Mouse (Mus musculus): ENCODE results near the gene Acap1. TPM values are rescaled to one million over a fixed set of nuclear protein-coding genes. Genes with fewer than 3 reads are reported as not detected.
"Not testable (repeated sequence)": the region's sequence is repeated elsewhere in the genome, so short reads cannot be mapped to it uniquely, and the experiment has no call there.

The Acap1 gene
- polyA plus RNA-seq, 1 experiment from 2014 or later, result 0.60 TPM

GRCm38 (mm10) chr11:69930176-69930575 is 34.8 kb upstream of the Acap1 start:
- ATAC-seq (replicated peaks; ENCODE audit: insufficient number of reproducible peaks, low FRiP score, low TSS enrichment, low read depth); H3K4me2 ChIP-seq (ENCODE audit: low read depth, low read length); H3K4me3 ChIP-seq (ENCODE audit: low read depth, low read length); DNase-seq (ENCODE audit: low spot score); H3K4me1 ChIP-seq (ENCODE audit: control insufficient read depth, insufficient read depth, low read length); H3K9ac ChIP-seq (replicated peaks; ENCODE audit: low read length); H3K27me3 ChIP-seq (ENCODE audit: control insufficient read depth, insufficient read depth, low read length); H3K27ac ChIP-seq (replicated peaks; ENCODE audit: low read depth, low read length); H3K36me3 ChIP-seq (replicated peaks; ENCODE audit: control insufficient read depth, insufficient read depth, low read depth, low read length); H3K9me3 ChIP-seq (replicated peaks; ENCODE audit: control insufficient read depth, low read length): not testable (repeated sequence)
- 88% methylated on average over 8 of the region's 8 CpGs for WGBS

GRCm38 (mm10) chr11:69929712-69930111 is 34.4 kb upstream of the Acap1 start:
- ATAC-seq (replicated peaks; ENCODE audit: insufficient number of reproducible peaks, low FRiP score, low TSS enrichment, low read depth), result no peak

GRCm38 (mm10) chr11:69927501-69927900 is 32.2 kb upstream of the Acap1 start:
- H3K36me3 ChIP-seq (replicated peaks; ENCODE audit: control insufficient read depth, insufficient read depth, low read depth, low read length), result no peaks in the 10 kb centered on the region
- H3K4me1 ChIP-seq (ENCODE audit: control insufficient read depth, insufficient read depth, low read length), result no peaks in the 10 kb centered on the region
- H3K9ac ChIP-seq (replicated peaks; ENCODE audit: low read length), result no peak overlapping the region
- no peaks in the 10 kb centered on the region for H3K9me3 ChIP-seq (replicated peaks; ENCODE audit: control insufficient read depth, low read length)
- ATAC-seq (replicated peaks; ENCODE audit: insufficient number of reproducible peaks, low FRiP score, low TSS enrichment, low read depth) (no peak), DNase-seq (ENCODE audit: low spot score) (no peak)
- H3K27ac ChIP-seq (replicated peaks; ENCODE audit: low read depth, low read length), result no peak overlapping the region
- no peak overlapping the region for H3K4me3 ChIP-seq (ENCODE audit: low read depth, low read length)
- WGBS, result 97% methylated on average over 2 of the region's 2 CpGs
- no peaks in the 10 kb centered on the region for H3K27me3 ChIP-seq (ENCODE audit: control insufficient read depth, insufficient read depth, low read length)
- no peak overlapping the region for H3K4me2 ChIP-seq (ENCODE audit: low read depth, low read length)

More at GRCm38 (mm10) chr11:69929712-69930111, 34.4 kb upstream of the Acap1 start:
- Histone ChIP-seq H3K9ac (replicated peaks; ENCODE audit: low read length) (no peak overlapping the region), H3K4me2 (ENCODE audit: low read depth, low read length) (no peak overlapping the region), H3K4me3 (ENCODE audit: low read depth, low read length) (no peak overlapping the region), H3K4me1 (ENCODE audit: control insufficient read depth, insufficient read depth, low read length) (no peaks in the 10 kb centered on the region), H3K36me3 (replicated peaks; ENCODE audit: control insufficient read depth, insufficient read depth, low read depth, low read length) (no peaks in the 10 kb centered on the region), H3K27me3 (ENCODE audit: control insufficient read depth, insufficient read depth, low read length) (no peaks in the 10 kb centered on the region), H3K27ac (replicated peaks; ENCODE audit: low read depth, low read length) (no peak overlapping the region), H3K9me3 (replicated peaks; ENCODE audit: control insufficient read depth, low read length) (no peaks in the 10 kb centered on the region)
- DNase-seq (ENCODE audit: low spot score), result no peak
- 96% methylated on average over 4 of the region's 4 CpGs for WGBS

GRCm38 (mm10) chr11:69922796-69923195 is 27.5 kb upstream of the Acap1 start:
- peaks cover 2% of the 10 kb centered on the region; the same call in 1 of the 2 replicates for H3K36me3 ChIP-seq (replicated peaks; ENCODE audit: control insufficient read depth, insufficient read depth, low read depth, low read length)
- H3K9ac ChIP-seq (replicated peaks; ENCODE audit: low read length), result no peak overlapping the region
- H3K4me3 ChIP-seq (ENCODE audit: low read depth, low read length), result no peak overlapping the region
- WGBS, result 60% methylated on average over 3 of the region's 3 CpGs
- H3K4me2 ChIP-seq (ENCODE audit: low read depth, low read length), result no peak overlapping the region
- H3K9me3 ChIP-seq (replicated peaks; ENCODE audit: control insufficient read depth, low read length), result no peaks in the 10 kb centered on the region
- ATAC-seq (replicated peaks; ENCODE audit: insufficient number of reproducible peaks, low FRiP score, low TSS enrichment, low read depth) (no peak), DNase-seq (ENCODE audit: low spot score) (no peak)
- H3K27ac ChIP-seq (replicated peaks; ENCODE audit: low read depth, low read length), result no peak overlapping the region
- H3K4me1 ChIP-seq (ENCODE audit: control insufficient read depth, insufficient read depth, low read length), result peaks cover 5% of the 10 kb centered on the region; the same call in 1 of the 2 replicates
- H3K27me3 ChIP-seq (ENCODE audit: control insufficient read depth, insufficient read depth, low read length), result no peaks in the 10 kb centered on the region

GRCm38 (mm10) chr11:69922012-69922756 is 26.8 kb upstream of the Acap1 start:
- Histone ChIP-seq H3K9me3 (replicated peaks; ENCODE audit: control insufficient read depth, low read length) (no peaks in the 10 kb centered on the region), H3K4me1 (ENCODE audit: control insufficient read depth, insufficient read depth, low read length) (peaks cover 5% of the 10 kb centered on the region; the same call in 1 of the 2 replicates), H3K36me3 (replicated peaks; ENCODE audit: control insufficient read depth, insufficient read depth, low read depth, low read length) (peaks cover 8% of the 10 kb centered on the region), H3K9ac (replicated peaks; ENCODE audit: low read length) (peak overlapping the region; percentile 77), H3K27me3 (ENCODE audit: control insufficient read depth, insufficient read depth, low read length) (no peaks in the 10 kb centered on the region), H3K27ac (replicated peaks; ENCODE audit: low read depth, low read length) (peak overlapping the region; percentile 94), H3K4me2 (ENCODE audit: low read depth, low read length) (peak overlapping the region; percentile 61), H3K4me3 (ENCODE audit: low read depth, low read length) (peak overlapping the region; percentile 97)
- ATAC-seq (replicated peaks; ENCODE audit: insufficient number of reproducible peaks, low FRiP score, low TSS enrichment, low read depth) (no peak), DNase-seq (ENCODE audit: low spot score) (peak; percentile 20)
- WGBS, result 4% methylated on average over 12 of the region's 12 CpGs

GRCm38 (mm10) chr11:69921114-69922011 is 26.0 kb upstream of the Acap1 start, which contains the start of gene Eif5a:
Gene Eif5a (minus strand): TSS chr11:69921958.
- Histone ChIP-seq H3K9me3 (replicated peaks; ENCODE audit: control insufficient read depth, low read length) (no peaks in the 10 kb centered on the region), H3K4me1 (ENCODE audit: control insufficient read depth, insufficient read depth, low read length) (peaks cover 5% of the 10 kb centered on the region; the same call in 1 of the 2 replicates), H3K27ac (replicated peaks; ENCODE audit: low read depth, low read length) (peak within 1 kb of the TSS; percentile 94), H3K4me2 (ENCODE audit: low read depth, low read length) (peak within 1 kb of the TSS; percentile 82), H3K36me3 (replicated peaks; ENCODE audit: control insufficient read depth, insufficient read depth, low read depth, low read length) (peaks cover 10% of the 10 kb centered on the region), H3K9ac (replicated peaks; ENCODE audit: low read length) (peak within 1 kb of the TSS; percentile 96), H3K4me3 (ENCODE audit: low read depth, low read length) (peak within 1 kb of the TSS; percentile 97), H3K27me3 (ENCODE audit: control insufficient read depth, insufficient read depth, low read length) (no peaks in the 10 kb centered on the region)
- ATAC-seq (replicated peaks; ENCODE audit: insufficient number of reproducible peaks, low FRiP score, low TSS enrichment, low read depth), result peak; percentile 95
- WGBS, result under 1% methylated on average over 77 of the region's 78 CpGs
- peak; percentile 100 for DNase-seq (ENCODE audit: low spot score)

- Histone ChIP-seq H3K9ac (replicated peaks; ENCODE audit: low read length) (peak overlapping the region; percentile 96), H3K27ac (replicated peaks; ENCODE audit: low read depth, low read length) (peak overlapping the region; percentile 89), H3K4me2 (ENCODE audit: low read depth, low read length) (peak overlapping the region; percentile 82), H3K36me3 (replicated peaks; ENCODE audit: control insufficient read depth, insufficient read depth, low read depth, low read length) (peaks cover 16% of the 10 kb centered on the region), H3K4me1 (ENCODE audit: control insufficient read depth, insufficient read depth, low read length) (peaks cover 8% of the 10 kb centered on the region; the same call in 1 of the 2 replicates), H3K27me3 (ENCODE audit: control insufficient read depth, insufficient read depth, low read length) (no peaks in the 10 kb centered on the region), H3K4me3 (ENCODE audit: low read depth, low read length) (peak overlapping the region; percentile 97), H3K9me3 (replicated peaks; ENCODE audit: control insufficient read depth, low read length) (no peaks in the 10 kb centered on the region)
- DNase-seq (ENCODE audit: low spot score) (peak; percentile 55), ATAC-seq (replicated peaks; ENCODE audit: insufficient number of reproducible peaks, low FRiP score, low TSS enrichment, low read depth) (peak; percentile 6)
- under 1% methylated on average over 52 of the region's 65 CpGs for WGBS
Observed at GRCm38 (mm10) chr11:69920266-69921031, 25.1 kb upstream of the Acap1 start.
